Mouse (Mus musculus) forebrain, embryonic 12.5 days (tissue): ENCODE measurements around the gene Ficd. TPM values are rescaled to one million over a fixed set of nuclear protein-coding genes. Genes with fewer than 3 reads are reported as not detected.
A peak's percentile ranks its signal among the peaks of the same experiment; 100 is the strongest.
"Not testable (repeated sequence)": the region's sequence is repeated elsewhere in the genome, so short reads cannot be mapped to it uniquely, and the experiment has no call there.

Experiments used
- ATAC-seq: fragments of 200-750 bp; cut with Nextera tagmentation; 2 replicates; pipeline ENCODE4 v1.8.0; 2017; ENCODE audit warnings: moderate TSS enrichment; ENCODE audit not compliant: low FRiP score
- H3K27ac ChIP-seq: fragments of 300-500 bp; sonication (generic); 2 replicates; pipeline ENCODE4 v1.5.1; 2016; ENCODE audit warnings: mild to moderate bottlenecking
- H3K27me3 ChIP-seq: fragments of 300-500 bp; sonication (generic); 2 replicates; pipeline ENCODE4 v1.6.1; 2016; ENCODE audit warnings: mild to moderate bottlenecking
- H3K36me3 ChIP-seq: fragments of 300-500 bp; sonication (generic); replicated peaks from 2 replicates; pipeline ENCODE4 v1.6.1; 2016; ENCODE audit warnings: mild to moderate bottlenecking
- H3K4me1 ChIP-seq: fragments of 300-500 bp; sonication (generic); 2 replicates; pipeline ENCODE4 v1.6.1; 2016
- H3K4me2 ChIP-seq: fragments of 300-500 bp; sonication (generic); 2 replicates; pipeline ENCODE4 v1.6.1; 2016; ENCODE audit warnings: mild to moderate bottlenecking, moderate library complexity
- H3K4me3 ChIP-seq: fragments of 300-500 bp; sonication (generic); replicated peaks from 2 replicates; pipeline ENCODE4 v1.5.1; 2016; ENCODE audit warnings: mild to moderate bottlenecking
- H3K9ac ChIP-seq: fragments of 300-500 bp; sonication (generic); 2 replicates; pipeline ENCODE4 v1.6.1; 2016; ENCODE audit warnings: mild to moderate bottlenecking
- H3K9me3 ChIP-seq: fragments of 300-500 bp; sonication (generic); 2 replicates; pipeline ENCODE4 v1.6.1; 2016
- WGBS: fragments of 180-500 bp; shearing (Covaris S2); methylation state at CpG from one replicate; pipeline ENCODE4 v1.1.7; 2016; 5-methylcytosine and 5-hydroxymethylcytosine counted together
- polyA plus RNA-seq: library from polyadenylated mRNA; unstranded; fragments of >200 nt; fragmentation: Nextera tagmentation; extraction: Ambion mirVana; gene quantifications from 2 replicates; pipeline ENCODE4 v1.2.1, GENCODE M21; 2016

Gene Ficd
- polyA plus RNA-seq, 1 experiment from 2014 or later: 5.4 TPM

DNA sequence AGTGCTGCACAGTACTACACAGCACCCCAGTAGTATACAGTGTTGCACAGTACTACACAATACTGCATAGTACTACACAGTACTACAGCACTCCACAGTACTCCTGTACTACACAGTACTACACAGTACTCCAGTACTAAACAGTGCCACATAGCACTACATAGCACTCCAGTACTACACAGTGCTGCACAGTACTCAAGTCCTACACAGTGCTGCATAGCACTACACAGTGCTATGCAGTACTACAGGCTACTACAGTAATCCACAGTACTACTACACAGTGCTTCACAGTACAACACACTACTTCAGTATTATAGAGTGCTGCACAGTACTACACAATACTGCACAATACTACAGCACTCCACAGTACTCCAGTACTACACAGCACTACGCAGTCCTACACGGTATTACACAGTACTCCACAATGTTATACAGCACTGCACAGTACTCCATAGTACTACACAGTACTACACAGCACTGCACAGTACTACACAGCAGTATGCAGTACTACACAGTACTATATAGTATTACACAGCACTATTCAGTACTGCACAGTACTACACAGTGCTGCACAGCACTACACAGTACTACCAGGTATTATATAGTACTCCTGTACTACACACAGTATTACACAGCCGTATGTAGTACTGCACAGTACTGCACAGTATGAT lies 44.6 kb downstream of the Ficd start:
- Histone ChIP-seq H3K27me3 (peaks cover 20% of the 10 kb centered on the region), H3K4me3 (no peak overlapping the region), H3K4me1 (no peaks in the 10 kb centered on the region; the same call in 1 of the 2 replicates), H3K27ac (no peak overlapping the region), H3K4me2 (no peak overlapping the region), H3K9ac (no peak overlapping the region), H3K9me3 (peaks cover 8% of the 10 kb centered on the region; the same call in 1 of the 2 replicates), H3K36me3 (peaks cover 28% of the 10 kb centered on the region)
- WGBS: 92% methylated on average over 3 of the region's 3 CpGs
- ATAC-seq: no peak

DNA sequence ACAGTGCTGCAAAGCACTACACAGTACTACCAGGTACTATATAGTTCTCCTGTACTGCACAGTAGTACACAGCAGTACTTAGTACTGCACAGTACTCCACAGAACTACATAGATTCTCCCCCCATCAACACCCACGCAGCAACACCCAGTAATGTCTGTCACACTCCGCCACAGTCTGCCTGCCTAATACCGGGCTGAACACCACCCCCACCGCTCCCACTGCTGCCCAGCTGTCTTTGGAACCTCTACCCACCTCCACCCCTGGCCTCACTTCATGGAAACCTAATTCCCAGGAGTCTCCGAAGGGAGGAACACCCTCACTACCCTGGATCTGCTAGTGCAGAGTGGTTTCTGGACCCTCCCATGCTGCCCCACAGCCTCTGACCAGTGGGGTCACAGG lies 45.2 kb downstream of the Ficd start:
- H3K27me3 ChIP-seq: peaks cover 20% of the 10 kb centered on the region
- no peak overlapping the region for H3K27ac ChIP-seq
- no peaks in the 10 kb centered on the region; the same call in 1 of the 2 replicates for H3K4me1 ChIP-seq
- no peak overlapping the region for H3K9ac ChIP-seq
- H3K36me3 ChIP-seq: peaks cover 24% of the 10 kb centered on the region
- no peak overlapping the region for H3K4me2 ChIP-seq
- ATAC-seq: no peak
- no peak overlapping the region for H3K4me3 ChIP-seq
- 91% methylated on average over 5 of the region's 5 CpGs for WGBS
- H3K9me3 ChIP-seq: peaks cover 8% of the 10 kb centered on the region; the same call in 1 of the 2 replicates

DNA sequence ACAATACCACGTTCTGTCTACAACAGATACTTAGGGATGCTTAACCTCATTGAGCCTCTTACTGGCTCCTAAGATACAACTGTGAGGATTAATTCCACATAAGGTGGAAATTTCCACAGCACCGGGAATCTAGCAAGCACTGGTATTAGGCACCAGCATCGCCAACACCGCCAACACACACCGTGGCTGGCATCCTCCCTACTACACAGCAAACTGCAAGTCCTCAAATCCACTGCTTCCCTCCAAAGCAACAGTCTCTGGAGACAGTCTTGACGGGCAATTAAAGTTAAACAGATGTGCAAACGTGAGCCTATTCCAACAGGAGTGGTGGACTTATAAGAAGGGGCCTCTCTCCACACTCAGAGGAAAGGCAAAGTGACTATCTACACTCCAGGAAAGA lies 45.7 kb downstream of the Ficd start:
- no peak overlapping the region for H3K9ac ChIP-seq
- no peaks in the 10 kb centered on the region; the same call in 1 of the 2 replicates for H3K4me1 ChIP-seq
- H3K27ac ChIP-seq: no peak overlapping the region
- peaks cover 19% of the 10 kb centered on the region for H3K36me3 ChIP-seq
- no peak overlapping the region for H3K4me2 ChIP-seq
- H3K9me3 ChIP-seq: peaks cover 8% of the 10 kb centered on the region; the same call in 1 of the 2 replicates
- 86% methylated on average over 7 of the region's 7 CpGs for WGBS
- ATAC-seq: no peak
- H3K4me3 ChIP-seq: no peak overlapping the region
- peaks cover 20% of the 10 kb centered on the region for H3K27me3 ChIP-seq

DNA sequence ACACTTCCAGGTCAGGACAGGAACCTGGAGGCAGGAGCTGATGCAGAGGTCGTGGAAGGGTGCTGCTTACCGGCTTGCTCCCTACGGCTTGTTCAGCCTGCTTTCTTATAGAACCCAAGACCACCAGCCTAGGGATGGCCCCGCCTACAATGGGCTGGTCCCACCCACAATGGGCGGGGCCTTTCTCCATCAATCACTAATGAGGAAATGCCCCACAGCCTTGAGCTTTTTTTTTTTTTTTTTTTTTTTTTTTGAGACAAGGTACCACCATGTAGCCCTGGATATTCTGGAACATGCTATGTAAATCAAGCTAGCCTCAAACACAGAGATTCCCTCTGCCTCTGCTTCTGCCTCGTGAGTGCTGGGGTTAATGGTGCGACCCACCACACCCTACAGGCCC lies 46.3 kb downstream of the Ficd start:
- Histone ChIP-seq H3K27ac (no peak overlapping the region), H3K4me2 (no peak overlapping the region), H3K4me1 (no peaks in the 10 kb centered on the region; the same call in 1 of the 2 replicates), H3K9me3 (peaks cover 8% of the 10 kb centered on the region; the same call in 1 of the 2 replicates), H3K36me3 (peaks cover 12% of the 10 kb centered on the region), H3K9ac (no peak overlapping the region), H3K27me3 (peaks cover 20% of the 10 kb centered on the region), H3K4me3 (no peak overlapping the region)
- no peak for ATAC-seq
- WGBS: 81% methylated on average over 7 of the region's 7 CpGs

DNA sequence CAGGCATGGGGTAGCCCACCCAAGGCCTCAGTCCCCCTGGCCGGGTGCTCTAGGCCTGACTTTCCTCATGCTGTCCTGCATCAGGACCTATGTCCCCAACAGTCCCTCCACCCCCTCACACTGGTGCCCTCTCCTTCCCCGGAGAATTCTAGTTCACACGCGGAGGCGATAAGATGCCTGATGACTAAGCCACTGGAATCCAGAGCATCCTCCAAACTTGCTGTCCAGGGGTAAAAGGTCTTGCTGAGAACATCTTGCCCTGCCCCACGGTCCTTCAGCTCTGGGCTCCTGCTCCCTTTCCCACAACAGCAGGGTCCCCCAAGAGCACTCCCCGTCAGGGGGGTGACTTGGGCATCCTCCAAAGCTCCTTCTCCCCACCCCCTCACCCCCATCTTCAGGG lies 47.0 kb downstream of the Ficd start:
- 93% methylated on average over 7 of the region's 7 CpGs for WGBS
- Histone ChIP-seq H3K9ac (no peak overlapping the region), H3K9me3 (peaks cover 8% of the 10 kb centered on the region; the same call in 1 of the 2 replicates), H3K27ac (no peak overlapping the region), H3K27me3 (peaks cover 20% of the 10 kb centered on the region), H3K4me2 (no peak overlapping the region), H3K4me3 (no peak overlapping the region), H3K36me3 (peaks cover 8% of the 10 kb centered on the region; the same call in 1 of the 2 replicates), H3K4me1 (no peaks in the 10 kb centered on the region; the same call in 1 of the 2 replicates)
- no peak for ATAC-seq

DNA sequence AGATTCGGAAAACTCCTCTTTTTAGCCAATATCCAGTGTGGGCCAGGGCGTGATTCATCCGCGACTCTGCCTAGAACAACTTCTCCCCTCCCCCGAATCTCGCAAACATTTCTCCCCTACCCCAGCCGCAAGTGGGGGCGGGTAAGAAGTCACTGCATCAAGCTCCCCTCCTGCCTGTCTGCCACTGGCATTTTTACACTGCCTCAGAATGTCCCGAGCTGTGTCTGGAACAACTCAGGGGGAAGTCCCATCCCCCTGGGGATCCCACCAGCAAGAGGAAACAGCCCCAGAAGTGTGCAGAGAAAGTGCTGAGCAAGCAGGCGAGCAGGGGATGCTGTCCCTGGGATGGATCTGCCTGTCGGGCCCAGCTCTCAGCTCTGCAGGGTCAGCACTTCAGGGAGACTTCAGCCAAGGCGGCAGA lies 48.0 kb downstream of the Ficd start:
- no peak overlapping the region for H3K9ac ChIP-seq
- H3K4me1 ChIP-seq: no peaks in the 10 kb centered on the region; the same call in 1 of the 2 replicates
- ATAC-seq: no peak
- H3K27ac ChIP-seq: 0 out of 2 replicates have a peak overlapping the region, but pooled peaks have one; percentile 5
- 0 out of 2 replicates have a peak, but pooled peaks cover 1% of the 10 kb centered on the region for H3K36me3 ChIP-seq
- H3K27me3 ChIP-seq: peaks cover 20% of the 10 kb centered on the region
- WGBS: 28% methylated on average over 12 of the region's 12 CpGs
- no peak overlapping the region for H3K4me2 ChIP-seq
- H3K9me3 ChIP-seq: peaks cover 8% of the 10 kb centered on the region; the same call in 1 of the 2 replicates
- no peak overlapping the region for H3K4me3 ChIP-seq

DNA sequence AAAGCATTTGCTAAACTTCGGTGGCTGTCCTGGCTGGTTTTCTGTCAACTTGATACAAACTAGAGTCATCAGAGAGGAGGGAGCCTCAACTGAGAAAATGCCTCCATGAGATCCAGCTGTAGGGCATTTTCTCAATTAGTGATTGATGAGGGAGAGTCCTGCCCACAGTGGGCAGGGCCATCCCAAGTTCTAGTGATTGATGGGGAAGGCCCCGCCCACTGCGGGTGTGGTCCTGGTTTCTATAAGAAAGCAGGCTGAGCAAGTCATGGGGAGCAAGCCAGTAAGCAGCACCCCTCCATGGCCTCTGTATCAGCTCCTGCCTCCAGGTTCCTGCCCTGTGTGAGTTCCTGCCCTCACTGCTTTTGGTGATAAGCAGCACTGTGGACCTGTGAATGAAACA lies 48.5 kb downstream of the Ficd start:
- not testable (repeated sequence) for H3K4me2 ChIP-seq, H3K27ac ChIP-seq, H3K4me3 ChIP-seq, H3K9ac ChIP-seq, H3K9me3 ChIP-seq, ATAC-seq, H3K36me3 ChIP-seq, H3K4me1 ChIP-seq
- 36% methylated on average over 3 of the region's 3 CpGs for WGBS
- peaks cover 20% of the 10 kb centered on the region for H3K27me3 ChIP-seq

DNA sequence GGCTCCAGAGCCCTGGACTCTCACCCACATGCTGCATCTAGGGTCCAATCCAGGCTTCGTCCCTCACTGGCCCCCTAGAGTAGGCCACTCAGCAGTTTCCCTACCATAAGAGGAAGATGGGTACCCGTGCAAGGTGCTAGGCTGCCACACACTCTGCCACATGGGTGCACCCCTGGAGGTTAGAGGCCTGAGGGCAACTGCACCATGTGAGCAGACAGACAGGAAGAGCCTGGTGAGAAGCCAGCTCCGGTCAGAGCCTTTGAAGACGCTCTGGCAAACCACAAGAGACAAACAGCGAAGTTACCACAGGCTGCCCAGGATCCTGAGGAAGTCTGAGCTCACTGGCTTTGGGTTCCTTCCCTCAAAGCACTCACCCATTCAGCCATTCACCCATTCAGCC lies 51.4 kb downstream of the Ficd start:
- Histone ChIP-seq H3K4me1 (peaks cover 11% of the 10 kb centered on the region; the same call in 1 of the 2 replicates), H3K9me3 (no peaks in the 10 kb centered on the region), H3K4me3 (no peak overlapping the region), H3K36me3 (no peaks in the 10 kb centered on the region), H3K9ac (no peak overlapping the region), H3K4me2 (no peak overlapping the region), H3K27me3 (peaks cover 20% of the 10 kb centered on the region), H3K27ac (0 out of 2 replicates have a peak overlapping the region, but pooled peaks have one; percentile 5)
- no peak for ATAC-seq
- WGBS: 85% methylated on average over 5 of the region's 5 CpGs

DNA sequence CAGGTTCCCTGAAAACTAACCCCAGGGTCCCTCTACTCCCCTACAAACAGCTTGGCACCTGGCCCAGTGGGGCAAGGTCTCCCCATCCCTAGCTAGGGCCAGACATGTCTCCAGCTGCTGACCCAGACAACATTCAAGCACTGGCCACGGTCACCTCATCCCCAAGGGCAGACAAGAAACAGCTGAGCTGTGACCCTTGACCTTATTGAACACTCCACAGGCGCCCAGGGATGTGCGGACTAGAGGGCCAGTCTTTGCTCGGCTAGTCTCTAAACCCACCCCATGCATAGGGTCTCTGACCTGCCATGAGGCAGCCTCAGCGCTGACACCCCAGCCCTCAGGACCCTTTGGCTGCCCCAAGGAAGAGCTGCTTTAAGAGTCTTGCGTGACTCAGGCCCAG lies 53.0 kb downstream of the Ficd start:
- H3K4me2 ChIP-seq: no peak overlapping the region
- no peaks in the 10 kb centered on the region for H3K36me3 ChIP-seq
- peaks cover 6% of the 10 kb centered on the region for H3K27me3 ChIP-seq
- H3K4me1 ChIP-seq: 0 out of 2 replicates have a peak, but pooled peaks cover 11% of the 10 kb centered on the region
- ATAC-seq: no peak
- no peak overlapping the region for H3K27ac ChIP-seq
- 45% methylated on average over 6 of the region's 6 CpGs for WGBS
- H3K9ac ChIP-seq: no peak overlapping the region
- no peak overlapping the region for H3K4me3 ChIP-seq
- no peaks in the 10 kb centered on the region for H3K9me3 ChIP-seq

DNA sequence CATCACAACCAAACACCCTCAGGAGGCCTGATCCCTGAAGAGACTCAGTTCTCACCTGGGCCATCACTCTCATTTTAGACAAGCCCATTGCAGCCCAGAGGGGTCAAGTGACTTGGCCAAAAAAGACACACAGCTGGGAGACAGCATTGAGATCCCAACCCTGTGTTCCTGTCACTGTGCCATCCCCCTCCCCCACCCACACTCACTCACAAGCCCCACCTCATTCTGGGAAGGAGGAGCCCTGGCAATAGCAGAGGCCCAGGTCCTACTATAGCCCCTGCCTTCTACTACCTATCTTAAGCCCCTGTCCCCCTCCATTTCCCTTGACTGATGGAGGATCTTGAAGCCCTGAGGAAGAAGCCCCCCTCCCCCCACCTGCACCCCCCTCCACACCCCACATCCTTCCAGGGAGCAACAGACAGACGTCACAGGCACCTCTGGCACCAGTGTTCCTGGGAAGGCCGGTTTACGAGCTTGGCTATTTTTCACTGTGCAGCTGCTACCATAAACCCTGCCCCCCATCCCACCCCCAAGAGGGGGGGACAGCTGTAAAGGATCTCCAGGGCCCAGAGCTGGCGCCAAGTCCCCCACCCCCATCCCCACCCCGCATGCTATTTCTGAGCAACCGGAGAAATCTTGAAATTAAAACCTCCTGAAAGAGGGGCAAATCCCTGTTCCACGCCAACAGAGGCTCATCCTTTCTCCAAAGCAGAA lies 53.6 kb downstream of the Ficd start:
- Histone ChIP-seq H3K27me3 (peaks cover 4% of the 10 kb centered on the region; the same call in 1 of the 2 replicates), H3K9me3 (no peaks in the 10 kb centered on the region), H3K4me1 (0 out of 2 replicates have a peak, but pooled peaks cover 11% of the 10 kb centered on the region), H3K36me3 (no peaks in the 10 kb centered on the region), H3K9ac (no peak overlapping the region), H3K4me2 (no peak overlapping the region), H3K4me3 (no peak overlapping the region), H3K27ac (no peak overlapping the region)
- 48% methylated on average over 7 of the region's 7 CpGs for WGBS
- no peak for ATAC-seq
